Mouse (Mus musculus) forebrain, postnatal 0 days (tissue): ENCODE results near the gene Sult1a1. TPM values are rescaled to one million over a fixed set of nuclear protein-coding genes. Genes with fewer than 3 reads are reported as not detected.

Experiments
- ATAC-seq: fragments of 200-750 bp; cut with Nextera tagmentation; 2 replicates; pipeline ENCODE4 v1.8.0; 2017; ENCODE audit warnings: mild to moderate bottlenecking, moderate library complexity
- DNase-seq: peaks from one replicate; pipeline ENCODE4 v3.0.0-alpha.2; 2015
- H3K27ac ChIP-seq: fragments of 300-500 bp; sonication (generic); 2 replicates; pipeline ENCODE4 v1.5.1; 2014; ENCODE audit warnings: low read depth, mild to moderate bottlenecking, antibody characterized with exemption, low read length, moderate library complexity, mixed read lengths
- H3K27me3 ChIP-seq: fragments of 300-500 bp; sonication (generic); 2 replicates; pipeline ENCODE4 v1.6.1; 2014; ENCODE audit warnings: mild to moderate bottlenecking, low read length, mixed read lengths; ENCODE audit not compliant: insufficient read depth
- H3K36me3 ChIP-seq: fragments of 300-500 bp; sonication (generic); 2 replicates; pipeline ENCODE4 v1.6.1; 2014; ENCODE audit warnings: mild to moderate bottlenecking, moderate library complexity; ENCODE audit not compliant: insufficient read depth
- H3K4me1 ChIP-seq: fragments of 300-500 bp; sonication (generic); 2 replicates; pipeline ENCODE4 v1.6.1; 2014; ENCODE audit warnings: antibody characterized with exemption; ENCODE audit not compliant: insufficient read depth
- H3K4me2 ChIP-seq: fragments of 300-500 bp; sonication (generic); 2 replicates; pipeline ENCODE4 v1.6.1; 2014; ENCODE audit warnings: low read depth, mild to moderate bottlenecking, moderate library complexity
- H3K4me3 ChIP-seq: fragments of 300-500 bp; sonication (generic); 2 replicates; pipeline ENCODE4 v1.5.1; 2014; ENCODE audit warnings: low read depth, low read length, mixed read lengths
- H3K9ac ChIP-seq: fragments of 300-500 bp; sonication (generic); 2 replicates; pipeline ENCODE4 v1.6.1; 2014; ENCODE audit warnings: mild to moderate bottlenecking
- H3K9me3 ChIP-seq: fragments of 300-500 bp; sonication (generic); 2 replicates; pipeline ENCODE4 v1.6.1; 2016; ENCODE audit warnings: low read length
- CTCF ChIP-seq: sonication (generic); IDR thresholded peaks from 2 replicates; pipeline ENCODE4 v1.5.1; 2016; ENCODE audit warnings: antibody characterized with exemption, control low read depth, low read depth
- WGBS: fragments of 180-500 bp; shearing (Covaris S2); extraction: QIAGEN DNeasy Blood & Tissue Kit; methylation state at CpG from one replicate; pipeline ENCODE4 v1.1.7; 2014; 5-methylcytosine and 5-hydroxymethylcytosine counted together
- polyA plus RNA-seq: library from polyadenylated mRNA; unstranded; fragments of >200 nt; fragmentation: Nextera tagmentation; extraction: Ambion mirVana; gene quantifications from 2 replicates; pipeline ENCODE4 v1.2.1, GENCODE M21; 2015
- total RNA-seq: library from RNA; depleted of rRNA; stranded (reverse); fragments of >200 nt; gene quantifications from 2 replicates; pipeline ENCODE4 v1.2.3, GENCODE M21; 2014; rRNA removed

The Sult1a1 gene
- total RNA-seq (15.8 and 22.8 TPM in 2 replicates), polyA plus RNA-seq (15.4 and 16.0 TPM in 2 replicates)

GRCm38 (mm10) chr7:126676207-126676606, at the start of gene Sult1a1:
TSS of gene Sult1a1 (minus strand) at chr7:126676432.
- no peaks in the 10 kb centered on the region for H3K9me3 ChIP-seq
- no peaks in the 10 kb centered on the region for H3K27me3 ChIP-seq
- no peak within 1 kb of the TSS for H3K4me3 ChIP-seq
- peak within 1 kb of the TSS; percentile 40; the same call in 1 of the 2 replicates for H3K27ac ChIP-seq
- 62% methylated on average over 1 of the region's 1 CpGs for WGBS
- TF ChIP-seq CTCF, result no peak
- no peak within 1 kb of the TSS for H3K4me2 ChIP-seq
- no peak within 1 kb of the TSS for H3K9ac ChIP-seq
- no peak for DNase-seq
- no peak for ATAC-seq
- peaks cover 21% of the 10 kb centered on the region for H3K36me3 ChIP-seq
- H3K4me1 ChIP-seq, result no peaks in the 10 kb centered on the region

GRCm38 (mm10) chr7:126725667-126726066, 49.4 kb upstream of the Sult1a1 start:
- no peak overlapping the region for H3K27ac ChIP-seq
- DNase-seq (no peak), ATAC-seq (no peak)
- no peaks in the 10 kb centered on the region for H3K9me3 ChIP-seq
- WGBS, result 84% methylated on average over 5 of the region's 5 CpGs
- no peak for TF ChIP-seq CTCF
- no peaks in the 10 kb centered on the region for H3K27me3 ChIP-seq
- H3K4me2 ChIP-seq, result no peak overlapping the region
- H3K4me3 ChIP-seq, result no peak overlapping the region
- H3K9ac ChIP-seq, result no peak overlapping the region
- no peaks in the 10 kb centered on the region for H3K4me1 ChIP-seq
- no peaks in the 10 kb centered on the region for H3K36me3 ChIP-seq

DNA sequence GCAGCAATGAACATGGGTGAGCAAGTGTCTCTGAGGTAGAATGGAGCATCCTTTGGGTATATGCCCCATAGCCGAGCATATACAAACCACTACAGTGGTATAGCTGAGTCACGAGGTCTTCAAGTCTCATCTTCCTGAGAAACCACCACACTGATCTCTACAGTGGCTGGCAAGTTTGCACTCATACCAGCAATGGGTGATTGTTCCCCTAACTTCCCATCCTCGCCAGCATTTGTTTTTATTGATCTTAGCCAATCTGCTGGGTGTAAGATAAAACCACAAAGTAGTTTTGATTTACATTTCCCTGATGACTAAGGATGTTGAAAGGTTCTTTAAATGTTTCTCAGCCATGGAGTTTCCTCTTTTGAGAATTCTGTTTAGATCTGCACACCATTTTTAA, 48.8 kb upstream of the Sult1a1 start:
- no peak for DNase-seq
- no peak overlapping the region for H3K9ac ChIP-seq
- no peaks in the 10 kb centered on the region for H3K27me3 ChIP-seq
- H3K36me3 ChIP-seq, result no peaks in the 10 kb centered on the region
- no peak overlapping the region for H3K4me3 ChIP-seq
- H3K4me2 ChIP-seq, result no peak overlapping the region
- WGBS, result 85% methylated on average over 3 of the region's 3 CpGs
- H3K4me1 ChIP-seq, result no peaks in the 10 kb centered on the region
- no peak for ATAC-seq
- no peaks in the 10 kb centered on the region for H3K9me3 ChIP-seq
- H3K27ac ChIP-seq, result no peak overlapping the region
- TF ChIP-seq CTCF, result no peak

GRCm38 (mm10) chr7:126721635-126722034, 45.4 kb upstream of the Sult1a1 start:
- ATAC-seq, result no peak

GRCm38 (mm10) chr7:126718787-126719337, 42.6 kb upstream of the Sult1a1 start:
- no peak for TF ChIP-seq CTCF
- ATAC-seq, result no peak
- Histone ChIP-seq H3K9me3 (no peaks in the 10 kb centered on the region), H3K4me1 (no peaks in the 10 kb centered on the region), H3K9ac (no peak overlapping the region), H3K4me2 (no peak overlapping the region), H3K27me3 (no peaks in the 10 kb centered on the region), H3K36me3 (no peaks in the 10 kb centered on the region), H3K27ac (no peak overlapping the region), H3K4me3 (no peak overlapping the region)
- no peak for DNase-seq
- 92% methylated on average over 5 of the region's 5 CpGs for WGBS

More at GRCm38 (mm10) chr7:126721635-126722034, 45.4 kb upstream of the Sult1a1 start:
- H3K4me3 ChIP-seq, result no peak overlapping the region
- no peaks in the 10 kb centered on the region for H3K36me3 ChIP-seq
- H3K9ac ChIP-seq, result no peak overlapping the region
- TF ChIP-seq CTCF, result no peak
- H3K27me3 ChIP-seq, result no peaks in the 10 kb centered on the region
- no peak overlapping the region for H3K4me2 ChIP-seq
- DNase-seq, result no peak
- H3K4me1 ChIP-seq, result no peaks in the 10 kb centered on the region
- H3K9me3 ChIP-seq, result no peaks in the 10 kb centered on the region
- no peak overlapping the region for H3K27ac ChIP-seq
- WGBS, result 93% methylated on average over 13 of the region's 13 CpGs

GRCm38 (mm10) chr7:126717566-126717965, 41.3 kb upstream of the Sult1a1 start:
- WGBS, result 86% methylated on average over 3 of the region's 3 CpGs
- Histone ChIP-seq H3K4me2 (no peak overlapping the region), H3K9ac (no peak overlapping the region), H3K27ac (no peak overlapping the region), H3K36me3 (no peaks in the 10 kb centered on the region), H3K27me3 (no peaks in the 10 kb centered on the region), H3K9me3 (no peaks in the 10 kb centered on the region), H3K4me1 (no peaks in the 10 kb centered on the region), H3K4me3 (no peak overlapping the region)
- ATAC-seq (no peak), DNase-seq (no peak)
- no peak for TF ChIP-seq CTCF

DNA sequence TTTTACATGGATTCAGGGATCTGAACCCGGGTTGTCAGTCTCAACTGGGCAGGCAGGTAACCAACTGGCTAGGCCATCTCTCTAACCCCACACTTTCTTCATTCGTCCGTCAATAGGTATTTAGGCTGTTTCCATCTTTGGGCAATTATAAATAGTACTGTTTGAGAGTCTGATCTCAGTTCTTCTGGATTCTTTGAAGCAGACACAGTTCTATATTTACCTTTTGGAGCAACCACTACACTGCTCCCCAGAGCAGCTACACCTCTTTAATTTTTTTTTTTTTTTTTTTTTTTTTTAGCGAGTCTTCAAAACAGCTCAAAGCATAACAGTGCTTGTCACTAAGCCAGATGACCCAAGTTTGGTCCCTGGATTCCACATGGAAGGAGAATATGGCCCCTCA, 39.4 kb upstream of the Sult1a1 start:
- no peak for TF ChIP-seq CTCF
- 84% methylated on average over 4 of the region's 4 CpGs for WGBS
- no peaks in the 10 kb centered on the region for H3K9me3 ChIP-seq

More for the DNA sequence above, 39.4 kb upstream of the Sult1a1 start:
- H3K9ac ChIP-seq, result no peak overlapping the region
- no peak overlapping the region for H3K4me3 ChIP-seq
- DNase-seq (no peak), ATAC-seq (no peak)
- no peaks in the 10 kb centered on the region for H3K27me3 ChIP-seq
- no peak overlapping the region for H3K27ac ChIP-seq
- H3K4me1 ChIP-seq, result no peaks in the 10 kb centered on the region
- no peaks in the 10 kb centered on the region for H3K36me3 ChIP-seq
- H3K4me2 ChIP-seq, result no peak overlapping the region
